Mouse (Mus musculus) embryonic fibroblast, embryonic 13.5 days (primary cell): ENCODE measurements around the gene Gadl1.

ENCODE experiments used
- CTCF ChIP-seq: IDR thresholded peaks from 2 replicates; pipeline ENCODE4 v1.5.1; 2011; ENCODE audit warnings: mild to moderate bottlenecking, control low read depth, low read length, moderate library complexity, borderline replicate concordance; ENCODE audit not compliant: insufficient read depth
- POLR2A ChIP-seq: IDR thresholded peaks from 2 replicates; pipeline ENCODE4 v1.6.1; 2011; ENCODE audit warnings: low read depth, mild to moderate bottlenecking, control low read depth, low read length, moderate library complexity

DNA sequence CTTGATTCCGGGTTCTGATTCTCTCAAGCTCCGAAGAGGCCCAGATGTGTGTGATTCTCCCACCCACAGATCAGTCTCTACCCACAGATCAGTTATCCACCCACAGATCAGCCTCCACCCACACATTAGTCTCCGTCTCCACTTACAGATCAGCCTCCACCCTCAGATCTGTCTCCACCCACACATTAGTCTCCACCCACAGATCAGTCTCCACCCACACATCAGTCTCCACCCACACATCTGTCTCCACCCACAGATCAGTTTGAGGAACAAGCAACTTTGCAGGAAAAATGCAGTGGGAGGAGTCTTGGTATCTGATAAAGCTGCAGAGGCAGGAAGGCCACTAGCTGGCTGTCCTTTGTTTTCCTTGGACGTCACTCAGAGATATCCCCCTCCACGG lies 46.5 kb upstream of the Gadl1 start:
- no peak for TF ChIP-seq CTCF
- no peak for TF ChIP-seq POLR2A
